7 mouse cellular contexts compared by ENCODE assay signal in genomic region chr10:75304413-75304812, GRCm38 (mm10). TPM values are rescaled to one million over a fixed set of nuclear protein-coding genes. Genes with fewer than 3 reads are reported as not detected.
A peak's percentile ranks its signal among the peaks of the same experiment; 100 is the strongest.
DNase-seq lines count a peak whose midpoint lies in the region; ATAC-seq and TF ChIP-seq lines count a peak whose summit lies in the region.

No protein-coding gene starts in this region.

- 0 out of 2 replicates have a peak, but pooled peaks cover 2% of the 10 kb centered on the region for H3K4me1 ChIP-seq in midbrain, embryonic 13.5 days (replicated peaks)
- no peaks in the 10 kb centered on the region for H3K4me1 ChIP-seq in midbrain, embryonic 11.5 days (ENCODE audit: control insufficient read depth, insufficient read depth, low read length)
- peaks cover 22% of the 10 kb centered on the region for H3K4me1 ChIP-seq in heart, postnatal 0 days (ENCODE audit: control insufficient read depth, insufficient read depth)
- peaks cover 14% of the 10 kb centered on the region for H3K4me1 ChIP-seq in liver, embryonic 16.5 days (ENCODE audit: control insufficient read depth, low read depth, low read length)

- no peak overlapping the region for H3K9ac ChIP-seq in midbrain, embryonic 13.5 days (replicated peaks)
- H3K9ac ChIP-seq in midbrain, embryonic 11.5 days (ENCODE audit: low read length), result no peak overlapping the region
- no peak overlapping the region for H3K9ac ChIP-seq in heart, postnatal 0 days (replicated peaks; ENCODE audit: low read depth, low read length)
- H3K9ac ChIP-seq in liver, embryonic 16.5 days (ENCODE audit: low read depth, low read length), result no peak overlapping the region; the same call in 1 of the 2 replicates

- H3K4me2 ChIP-seq in midbrain, embryonic 13.5 days (replicated peaks), result no peak overlapping the region
- H3K4me2 ChIP-seq in midbrain, embryonic 11.5 days, result no peak overlapping the region
- no peak overlapping the region for H3K4me2 ChIP-seq in heart, postnatal 0 days (ENCODE audit: low read depth, low read length)
- H3K4me2 ChIP-seq in liver, embryonic 16.5 days (ENCODE audit: low read depth, low read length), result no peak overlapping the region

- 68% methylated on average over 6 of the region's 6 CpGs for WGBS in midbrain, embryonic 13.5 days
- WGBS in midbrain, embryonic 11.5 days, result 83% methylated on average over 6 of the region's 6 CpGs
- 37% methylated on average over 6 of the region's 6 CpGs for WGBS in heart, postnatal 0 days
- 26% methylated on average over 6 of the region's 6 CpGs for WGBS in liver, embryonic 16.5 days (ENCODE audit: insufficient replicate concordance)

- ATAC-seq in midbrain, embryonic 13.5 days, result no peak
- ATAC-seq in midbrain, embryonic 11.5 days (ENCODE audit: low FRiP score), result no peak
- ATAC-seq in heart, postnatal 0 days (ENCODE audit: insufficient read depth, low read depth), result peak; percentile 43; the same call in 1 of the 2 replicates
- peak; percentile 65 for ATAC-seq in liver, embryonic 16.5 days (ENCODE audit: low read depth)

- no peak overlapping the region for H3K4me3 ChIP-seq in midbrain, embryonic 13.5 days (replicated peaks)
- H3K4me3 ChIP-seq in midbrain, embryonic 11.5 days (ENCODE audit: low read depth, low read length), result no peak overlapping the region
- H3K4me3 ChIP-seq in heart, postnatal 0 days (ENCODE audit: low read depth, low read length), result no peak overlapping the region
- no peak overlapping the region for H3K4me3 ChIP-seq in liver, embryonic 16.5 days (ENCODE audit: low read depth, low read length)

- peak overlapping the region; percentile 14; the same call in 1 of the 2 replicates for H3K27ac ChIP-seq in midbrain, embryonic 13.5 days
- no peak overlapping the region for H3K27ac ChIP-seq in midbrain, embryonic 11.5 days (ENCODE audit: low read depth, low read length)
- H3K27ac ChIP-seq in heart, postnatal 0 days (ENCODE audit: low read depth), result peak overlapping the region; percentile 70
- no peak overlapping the region for H3K27ac ChIP-seq in liver, embryonic 16.5 days (ENCODE audit: low read length)

- no peaks in the 10 kb centered on the region for H3K27me3 ChIP-seq in midbrain, embryonic 13.5 days
- H3K27me3 ChIP-seq in midbrain, embryonic 11.5 days (ENCODE audit: control insufficient read depth, insufficient read depth, low read length), result no peaks in the 10 kb centered on the region
- H3K27me3 ChIP-seq in heart, postnatal 0 days (ENCODE audit: control insufficient read depth, insufficient read depth, low read length), result no peaks in the 10 kb centered on the region
- no peaks in the 10 kb centered on the region for H3K27me3 ChIP-seq in liver, embryonic 16.5 days (ENCODE audit: control insufficient read depth, insufficient read depth, low read depth, low read length)

- TF ChIP-seq CTCF in heart, postnatal 0 days (IDR thresholded peaks at IDR 0.05; ENCODE audit: low read depth), result no peak

- no peaks in the 10 kb centered on the region for H3K9me3 ChIP-seq in midbrain, embryonic 13.5 days
- H3K9me3 ChIP-seq in midbrain, embryonic 11.5 days (ENCODE audit: control insufficient read depth, low read length), result no peaks in the 10 kb centered on the region
- H3K9me3 ChIP-seq in heart, postnatal 0 days (replicated peaks; ENCODE audit: control insufficient read depth, low read length), result no peaks in the 10 kb centered on the region
- no peaks in the 10 kb centered on the region for H3K9me3 ChIP-seq in liver, embryonic 16.5 days (replicated peaks; ENCODE audit: control insufficient read depth, low read length)

- DNase-seq in midbrain, embryonic 11.5 days (ENCODE audit: low spot score, missing footprints), result no peak
- peak; percentile 55 for DNase-seq in cerebellum, postnatal 14 days
- DNase-seq in heart, postnatal 0 days (ENCODE audit: low spot score), result no peak
- no peak for DNase-seq in right cerebral cortex, postnatal 4 days
- DNase-seq in lung, postnatal 10 days, result no peak

- 0 out of 2 replicates have a peak, but pooled peaks have one; percentile 22 for TF ChIP-seq EP300 in heart, postnatal 0 days (IDR thresholded peaks at IDR 0.05; ENCODE audit: low read depth)

- peaks cover 66% of the 10 kb centered on the region for H3K36me3 ChIP-seq in midbrain, embryonic 13.5 days
- peaks cover 8% of the 10 kb centered on the region; the same call in 1 of the 2 replicates for H3K36me3 ChIP-seq in midbrain, embryonic 11.5 days (ENCODE audit: control insufficient read depth, insufficient read depth, low read length)
- peaks cover 60% of the 10 kb centered on the region for H3K36me3 ChIP-seq in heart, postnatal 0 days (replicated peaks; ENCODE audit: control insufficient read depth, insufficient read depth, low read length)
- peaks cover 11% of the 10 kb centered on the region for H3K36me3 ChIP-seq in liver, embryonic 16.5 days (ENCODE audit: control insufficient read depth, insufficient read depth)

RNA-seq across cellular contexts. Expression of gene Adora2a, which starts 12.3 kb away (rescaled TPM):
- 2.6 and 3.0 TPM in 2 replicates for polyA plus RNA-seq in midbrain, embryonic 13.5 days (2015; fragmentation: Nextera tagmentation; extraction: Ambion mirVana)
- 2.8 and 4.0 TPM in 2 replicates for polyA plus RNA-seq in midbrain, embryonic 11.5 days (2014; fragmentation: Nextera tagmentation; extraction: Ambion mirVana)
- total RNA-seq in heart, postnatal 0 days (2014; rRNA removed; ENCODE audit: low replicate concordance), result 15.8 and 51.3 TPM in 2 replicates
- polyA plus RNA-seq in heart, postnatal 0 days (2015; fragmentation: Nextera tagmentation; extraction: Ambion mirVana), result 3.6 and 4.4 TPM in 2 replicates
- polyA plus RNA-seq in liver, embryonic 16.5 days (2015; fragmentation: Nextera tagmentation; extraction: Ambion mirVana), result 1.9 and 2.0 TPM in 2 replicates

Comparison
In these comparisons a context has a peak if more than half of its experiments do, and no peak if none do; other contexts are left out.
1. H3K27ac ChIP-seq: peak in midbrain, embryonic 13.5 days (single experiment) and heart, postnatal 0 days (single experiment); none in midbrain, embryonic 11.5 days (single experiment) and liver, embryonic 16.5 days (single experiment).
2. ATAC-seq: peak in heart, postnatal 0 days (single experiment) and liver, embryonic 16.5 days (single experiment); none in midbrain, embryonic 13.5 days (single experiment) and midbrain, embryonic 11.5 days (single experiment).
3. DNase-seq: peak in cerebellum, postnatal 14 days (2 of 2); none in midbrain, embryonic 11.5 days (single experiment), heart, postnatal 0 days (single experiment), right cerebral cortex, postnatal 4 days (single experiment) and lung, postnatal 10 days (single experiment).